Mouse (Mus musculus) heart, embryonic 13.5 days (tissue): ENCODE results near the gene 4931428F04Rik. TPM values are rescaled to one million over a fixed set of nuclear protein-coding genes. Genes with fewer than 3 reads are reported as not detected.

Source experiments
- ATAC-seq: fragments of 200-750 bp; cut with Nextera tagmentation; 2 replicates; pipeline ENCODE4 v1.8.0; 2017; ENCODE audit warnings: moderate TSS enrichment; ENCODE audit not compliant: insufficient number of reproducible peaks, low FRiP score, low TSS enrichment; ENCODE audit errors: extremely low read depth
- H3K27ac ChIP-seq: fragments of 300-500 bp; sonication (generic); replicated peaks from 2 replicates; pipeline ENCODE4 v1.5.1; 2015; ENCODE audit warnings: moderate library complexity, mild to moderate bottlenecking, inconsistent platforms
- H3K27me3 ChIP-seq: fragments of 300-500 bp; sonication (generic); replicated peaks from 2 replicates; pipeline ENCODE4 v1.6.1; 2015; ENCODE audit warnings: mild to moderate bottlenecking, inconsistent platforms
- H3K36me3 ChIP-seq: fragments of 300-500 bp; sonication (generic); 2 replicates; pipeline ENCODE4 v1.6.1; 2015; ENCODE audit warnings: mild to moderate bottlenecking, inconsistent platforms
- H3K4me1 ChIP-seq: fragments of 300-500 bp; sonication (generic); 2 replicates; pipeline ENCODE4 v1.6.1; 2015; ENCODE audit warnings: inconsistent platforms
- H3K4me2 ChIP-seq: fragments of 300-500 bp; sonication (generic); 2 replicates; pipeline ENCODE4 v1.6.1; 2015; ENCODE audit warnings: inconsistent platforms, mild to moderate bottlenecking, moderate library complexity
- H3K4me3 ChIP-seq: fragments of 300-500 bp; sonication (generic); 2 replicates; pipeline ENCODE4 v1.5.1; 2015; ENCODE audit warnings: moderate library complexity, mild to moderate bottlenecking, inconsistent platforms
- H3K9ac ChIP-seq: fragments of 300-500 bp; sonication (generic); 2 replicates; pipeline ENCODE4 v1.6.1; 2015; ENCODE audit warnings: inconsistent platforms, mild to moderate bottlenecking, moderate library complexity
- H3K9me3 ChIP-seq: fragments of 300-500 bp; sonication (generic); 2 replicates; pipeline ENCODE4 v1.6.1; 2016; ENCODE audit warnings: inconsistent platforms
- WGBS: fragments of 180-500 bp; shearing (Covaris S2); methylation state at CpG from one replicate; pipeline ENCODE4 v1.1.7; 2015; ENCODE audit warnings: mixed read lengths; 5-methylcytosine and 5-hydroxymethylcytosine counted together
- polyA plus RNA-seq: library from polyadenylated mRNA; unstranded; fragments of >200 nt; fragmentation: Nextera tagmentation; extraction: Ambion mirVana; gene quantifications from 2 replicates; pipeline ENCODE4 v1.2.1, GENCODE M21; 2015

Gene 4931428F04Rik
- polyA plus RNA-seq, 1 experiment from 2014 or later = 6.5 TPM

GRCm38 (mm10) chr8:105306146-105306691, 16.6 kb upstream of the 4931428F04Rik start:
- Histone ChIP-seq H3K36me3 (peaks cover 82% of the 10 kb centered on the region), H3K4me2 (peak overlapping the region; percentile 70), H3K27me3 (no peaks in the 10 kb centered on the region), H3K4me1 (peaks cover 41% of the 10 kb centered on the region), H3K9ac (peak overlapping the region; percentile 75), H3K9me3 (no peaks in the 10 kb centered on the region), H3K4me3 (peak overlapping the region; percentile 46), H3K27ac (peak overlapping the region; percentile 67)
- no peak for ATAC-seq
- WGBS = 50% methylated on average over 5 of the region's 5 CpGs

DNA sequence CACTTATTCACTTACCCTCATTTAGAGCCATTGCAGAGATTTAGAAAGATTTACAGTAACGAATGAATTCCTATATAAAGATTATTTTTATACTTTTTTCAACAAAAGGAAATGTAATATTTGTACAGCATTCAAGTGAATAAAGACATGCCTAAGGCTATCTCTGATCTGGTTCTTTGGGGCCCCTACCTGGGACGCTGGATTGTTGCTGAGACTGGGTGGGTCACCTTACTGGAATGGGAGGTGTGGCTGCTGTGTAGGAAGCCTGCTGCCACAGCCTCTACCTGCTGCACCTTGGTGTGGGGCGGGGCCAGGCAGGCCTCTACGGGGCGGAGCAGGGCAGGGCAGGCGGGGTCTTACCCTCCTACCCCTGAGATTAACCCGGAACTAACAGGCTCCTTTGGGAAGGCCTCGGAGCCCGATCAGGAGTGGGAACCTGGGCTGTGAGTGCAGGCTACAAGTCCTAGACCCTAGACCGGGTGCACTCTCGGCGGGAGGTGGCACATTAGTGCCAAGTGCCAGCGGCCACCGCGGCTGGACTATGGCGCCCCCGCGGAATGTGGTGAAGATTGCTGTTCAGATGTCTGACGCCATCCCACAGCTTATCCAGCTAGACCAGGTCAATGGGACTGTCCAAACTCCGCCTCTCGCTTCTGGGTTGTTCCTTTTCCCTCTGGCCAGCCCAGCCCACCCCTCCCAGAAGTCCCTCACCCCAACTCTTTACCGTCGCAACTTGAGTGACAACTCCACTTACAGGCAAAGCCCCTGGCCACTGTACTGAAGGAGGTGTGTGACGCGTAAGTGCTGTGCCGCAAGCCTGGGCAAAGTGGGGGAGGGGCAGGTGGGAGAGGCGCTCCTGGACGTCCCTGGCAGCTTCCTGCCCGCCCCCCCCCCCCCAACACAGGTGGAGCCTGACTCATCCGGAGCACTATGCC, 15.8 kb upstream of the 4931428F04Rik start, which contains the start of gene Elmo3:
Elmo3 (plus strand) TSS at position 391 of the 935 bp plus-strand sequence.
- H3K36me3 ChIP-seq = peaks cover 82% of the 10 kb centered on the region

DNA sequence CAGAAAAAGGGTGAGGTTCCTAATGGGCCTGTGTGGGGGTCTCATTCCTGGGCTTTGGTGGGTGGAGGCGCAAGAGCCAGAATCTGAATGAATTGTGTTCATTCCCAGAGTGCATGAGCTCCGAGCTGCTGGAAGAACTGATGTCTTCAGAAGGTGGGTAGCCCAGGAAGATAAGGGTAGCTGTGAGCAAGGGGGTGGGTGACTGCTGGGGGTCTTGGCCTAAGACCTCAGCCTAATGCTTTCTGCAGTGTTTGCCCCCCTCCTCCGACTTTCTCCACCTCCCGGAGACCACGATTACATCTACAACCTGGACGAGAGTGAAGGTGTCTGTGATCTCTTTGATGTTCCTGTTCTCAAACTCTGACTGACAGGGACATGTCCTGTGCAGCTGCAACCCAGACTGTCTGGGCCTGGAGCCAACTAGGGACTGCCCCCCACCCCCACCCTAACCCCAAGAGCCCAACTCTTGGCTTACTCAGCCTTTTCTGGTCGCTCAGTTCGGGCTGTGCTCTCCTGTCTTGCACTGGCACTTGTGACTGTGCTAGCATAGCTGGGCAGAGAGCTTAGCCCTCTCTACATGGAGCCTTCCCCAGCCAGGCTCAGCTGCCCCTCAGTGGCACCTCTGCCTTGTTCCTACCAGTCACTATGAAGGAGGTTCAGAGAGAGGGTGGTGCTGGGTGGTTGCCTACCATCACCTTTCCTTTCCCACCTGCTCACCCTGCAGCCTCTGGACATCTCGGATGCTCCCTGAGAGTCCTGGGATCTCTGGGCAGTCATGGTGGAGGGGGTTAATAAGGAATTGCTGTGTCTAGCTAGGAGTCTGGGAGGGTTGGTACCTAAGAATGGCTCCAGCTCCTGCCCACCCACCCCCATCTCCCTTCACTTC, 14.9 kb upstream of the 4931428F04Rik start:
- Histone ChIP-seq H3K36me3 (peaks cover 82% of the 10 kb centered on the region), H3K4me3 (no peak overlapping the region), H3K9me3 (no peaks in the 10 kb centered on the region), H3K4me2 (peak overlapping the region; percentile 70; the same call in 1 of the 2 replicates), H3K4me1 (peaks cover 48% of the 10 kb centered on the region), H3K27ac (peak overlapping the region; percentile 67), H3K9ac (peak overlapping the region; percentile 50), H3K27me3 (no peaks in the 10 kb centered on the region)
- ATAC-seq = no peak
- 41% methylated on average over 9 of the region's 9 CpGs for WGBS

More for the DNA sequence above, 15.8 kb upstream of the 4931428F04Rik start, which contains the start of gene Elmo3:
- no peaks in the 10 kb centered on the region for H3K27me3 ChIP-seq
- peak within 1 kb of the TSS; percentile 67 for H3K27ac ChIP-seq
- no peaks in the 10 kb centered on the region for H3K9me3 ChIP-seq
- peaks cover 41% of the 10 kb centered on the region for H3K4me1 ChIP-seq
- 6% methylated on average over 29 of the region's 30 CpGs for WGBS
- H3K9ac ChIP-seq = peak within 1 kb of the TSS; percentile 75
- H3K4me2 ChIP-seq = peak within 1 kb of the TSS; percentile 70
- peak; percentile 48 for ATAC-seq
- peak within 1 kb of the TSS; percentile 46 for H3K4me3 ChIP-seq

GRCm38 (mm10) chr8:105303874-105304273, 14.2 kb upstream of the 4931428F04Rik start:
- H3K4me2 ChIP-seq = no peak overlapping the region
- peak overlapping the region; percentile 21; the same call in 1 of the 2 replicates for H3K9ac ChIP-seq
- WGBS = 62% methylated on average over 9 of the region's 9 CpGs
- ATAC-seq = 0 out of 2 replicates have a peak, but pooled peaks have one; percentile 16
- peaks cover 51% of the 10 kb centered on the region for H3K4me1 ChIP-seq
- no peak overlapping the region for H3K4me3 ChIP-seq
- H3K27me3 ChIP-seq = no peaks in the 10 kb centered on the region
- H3K36me3 ChIP-seq = peaks cover 82% of the 10 kb centered on the region
- H3K9me3 ChIP-seq = no peaks in the 10 kb centered on the region
- H3K27ac ChIP-seq = peak overlapping the region; percentile 67

- no peaks in the 10 kb centered on the region for H3K9me3 ChIP-seq
- H3K36me3 ChIP-seq = peaks cover 81% of the 10 kb centered on the region
- ATAC-seq = no peak
- H3K4me1 ChIP-seq = peaks cover 56% of the 10 kb centered on the region
- WGBS = 75% methylated on average over 8 of the region's 8 CpGs
- H3K4me3 ChIP-seq = no peak overlapping the region
- H3K4me2 ChIP-seq = no peak overlapping the region
- 0 out of 2 replicates have a peak overlapping the region, but pooled peaks have one; percentile 67 for H3K27ac ChIP-seq
- H3K27me3 ChIP-seq = no peaks in the 10 kb centered on the region
- 0 out of 2 replicates have a peak overlapping the region, but pooled peaks have one; percentile 21 for H3K9ac ChIP-seq
Observed at GRCm38 (mm10) chr8:105303396-105303795, 13.7 kb upstream of the 4931428F04Rik start.

GRCm38 (mm10) chr8:105299962-105300361, 10.3 kb upstream of the 4931428F04Rik start:
- no peaks in the 10 kb centered on the region for H3K9me3 ChIP-seq
- peak overlapping the region; percentile 25 for H3K9ac ChIP-seq
- peak overlapping the region; percentile 7; the same call in 1 of the 2 replicates for H3K4me3 ChIP-seq
- peaks cover 63% of the 10 kb centered on the region for H3K36me3 ChIP-seq
- H3K4me1 ChIP-seq = peaks cover 54% of the 10 kb centered on the region
- no peak for ATAC-seq
- H3K4me2 ChIP-seq = peak overlapping the region; percentile 98; the same call in 1 of the 2 replicates
- no peak overlapping the region for H3K27ac ChIP-seq
- WGBS = 85% methylated on average over 8 of the region's 8 CpGs
- H3K27me3 ChIP-seq = peaks cover 6% of the 10 kb centered on the region; the same call in 1 of the 2 replicates

- peaks cover 40% of the 10 kb centered on the region for H3K4me1 ChIP-seq
- H3K9me3 ChIP-seq = no peaks in the 10 kb centered on the region
- H3K36me3 ChIP-seq = peaks cover 50% of the 10 kb centered on the region
- no peak for ATAC-seq
- peaks cover 15% of the 10 kb centered on the region for H3K27me3 ChIP-seq
- H3K4me3 ChIP-seq = peak overlapping the region; percentile 100
- peak overlapping the region; percentile 75; the same call in 1 of the 2 replicates for H3K27ac ChIP-seq
- peak overlapping the region; percentile 97 for H3K9ac ChIP-seq
- peak overlapping the region; percentile 98 for H3K4me2 ChIP-seq
- whole genome bisulfite sequencing = 42% methylated on average over 18 of the region's 18 CpGs
Observed at GRCm38 (mm10) chr8:105298351-105299252, 8.9 kb upstream of the 4931428F04Rik start.

DNA sequence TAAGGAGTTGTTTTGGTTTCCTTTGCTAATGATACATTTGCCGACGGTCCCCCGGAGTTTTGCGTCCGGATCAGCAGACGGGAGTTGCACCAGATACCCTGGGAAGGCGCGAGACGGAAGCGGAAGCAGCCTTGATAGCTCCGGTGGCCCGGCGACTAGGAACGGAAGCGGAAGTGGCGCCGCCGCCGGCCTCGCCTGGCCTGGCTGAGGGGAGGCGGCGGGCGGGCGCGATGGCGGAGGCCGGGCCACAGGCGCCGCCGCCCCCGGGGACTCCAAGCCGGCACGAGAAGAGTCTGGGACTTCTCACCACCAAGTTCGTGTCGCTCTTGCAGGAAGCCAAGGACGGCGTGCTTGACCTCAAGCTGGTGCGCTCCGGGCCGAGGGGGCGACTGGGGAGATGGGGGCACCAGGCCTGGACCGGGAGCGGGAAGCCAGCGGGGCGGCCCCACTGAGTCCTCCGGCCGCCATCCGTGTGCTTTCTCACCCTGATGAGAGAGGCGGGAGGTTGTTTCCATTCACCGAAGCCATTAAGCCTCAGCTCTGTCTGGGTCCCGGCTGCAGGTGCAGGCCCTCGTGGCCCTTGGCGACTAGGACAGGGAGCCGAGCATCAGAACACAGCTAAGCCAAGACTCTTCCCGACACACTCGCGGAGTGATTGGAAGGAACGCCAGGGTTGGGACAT, 8.0 kb upstream of the 4931428F04Rik start, which contains the start of gene E2f4:
E2f4 (plus strand) TSS at position 153 of the 682 bp plus-strand sequence.
- Histone ChIP-seq H3K27me3 (peaks cover 25% of the 10 kb centered on the region), H3K9ac (peak within 1 kb of the TSS; percentile 97), H3K36me3 (peaks cover 41% of the 10 kb centered on the region), H3K9me3 (no peaks in the 10 kb centered on the region), H3K4me2 (peak within 1 kb of the TSS; percentile 98), H3K4me1 (peaks cover 33% of the 10 kb centered on the region), H3K4me3 (peak within 1 kb of the TSS; percentile 100), H3K27ac (peak within 1 kb of the TSS; percentile 75)
- peak; percentile 58; the same call in 1 of the 2 replicates for ATAC-seq
- under 1% methylated on average over 58 of the region's 58 CpGs for WGBS

DNA sequence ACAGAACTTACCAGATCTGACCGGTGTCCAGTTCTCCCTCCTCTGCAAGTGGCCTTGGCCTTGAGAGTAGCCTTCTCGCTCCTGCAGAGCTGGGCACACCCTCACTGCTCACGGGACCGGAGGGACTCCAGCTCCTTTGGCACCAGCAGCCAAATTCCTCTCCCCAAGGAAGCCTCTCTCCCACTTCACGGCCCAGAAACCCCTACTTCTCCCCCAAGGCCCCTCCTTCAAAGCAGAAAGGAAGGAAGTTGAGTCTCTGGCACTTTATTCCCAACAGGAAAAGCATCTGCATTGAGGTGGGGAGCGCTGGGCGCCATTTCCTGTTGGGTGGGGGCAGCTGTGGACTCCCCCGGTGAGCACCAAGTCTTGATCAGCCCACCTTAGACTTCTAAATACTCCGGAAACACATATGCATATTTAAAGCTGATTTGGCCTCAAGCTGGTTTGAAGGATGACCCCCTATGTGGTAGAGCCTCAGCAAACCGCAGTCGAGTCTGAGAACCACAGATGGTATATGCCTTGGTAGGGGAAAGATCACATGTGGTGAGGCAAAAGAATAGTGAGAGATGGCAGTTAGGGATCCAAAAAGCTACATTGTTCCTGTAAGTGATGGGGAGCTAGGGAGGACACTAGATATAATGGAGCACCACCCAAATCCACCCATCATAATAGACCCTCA, 6.4 kb upstream of the 4931428F04Rik start, which contains the start of gene Exoc3l:
Exoc3l (minus strand) TSS at position 207 of the 679 bp plus-strand sequence.
- ATAC-seq = no peak
- Histone ChIP-seq H3K4me2 (peak within 1 kb of the TSS; percentile 98), H3K9me3 (no peaks in the 10 kb centered on the region), H3K27ac (peak within 1 kb of the TSS; percentile 75), H3K9ac (peak within 1 kb of the TSS; percentile 97), H3K4me1 (peaks cover 33% of the 10 kb centered on the region), H3K36me3 (peaks cover 25% of the 10 kb centered on the region), H3K4me3 (peak within 1 kb of the TSS; percentile 100), H3K27me3 (peaks cover 29% of the 10 kb centered on the region)
- WGBS = 36% methylated on average over 11 of the region's 11 CpGs
